Mouse (Mus musculus): ENCODE measurements around the gene Gm42791.

The Gm42791 gene

GRCm38 (mm10) chr5:148994706-148995414 is at the start of gene Gm42791:
Gm42791 (minus strand) TSS chr5:148995147.
- peak; percentile 90 for DNase-seq (ENCODE audit: low spot score)

GRCm38 (mm10) chr5:149044067-149044466 is 49.1 kb upstream of the Gm42791 start:
- no peak for DNase-seq (ENCODE audit: low spot score)

- DNase-seq (ENCODE audit: low spot score) = no peak
Observed at GRCm38 (mm10) chr5:149043240-149043639, 48.3 kb upstream of the Gm42791 start.

- DNase-seq (ENCODE audit: low spot score) = no peak
Observed at GRCm38 (mm10) chr5:149039825-149040224, 44.9 kb upstream of the Gm42791 start.

GRCm38 (mm10) chr5:149037729-149038128 is 42.8 kb upstream of the Gm42791 start:
- no peak for DNase-seq (ENCODE audit: low spot score)

GRCm38 (mm10) chr5:149036920-149037319 is 42.0 kb upstream of the Gm42791 start:
- no peak for DNase-seq (ENCODE audit: low spot score)

- no peak for DNase-seq (ENCODE audit: low spot score)
Observed at GRCm38 (mm10) chr5:149032438-149032837, 37.5 kb upstream of the Gm42791 start.

- DNase-seq (ENCODE audit: low spot score) = peak; percentile 87
Observed at GRCm38 (mm10) chr5:149031199-149031750, 36.3 kb upstream of the Gm42791 start.

- DNase-seq (ENCODE audit: low spot score) = no peak
Observed at GRCm38 (mm10) chr5:149030103-149030502, 35.2 kb upstream of the Gm42791 start.

GRCm38 (mm10) chr5:149028394-149028793 is 33.4 kb upstream of the Gm42791 start:
- no peak for DNase-seq (ENCODE audit: low spot score)

GRCm38 (mm10) chr5:149027389-149027788 is 32.4 kb upstream of the Gm42791 start:
- DNase-seq (ENCODE audit: low spot score) = no peak

- DNase-seq (ENCODE audit: low spot score) = no peak
Observed at GRCm38 (mm10) chr5:149021120-149021519, 26.2 kb upstream of the Gm42791 start.

GRCm38 (mm10) chr5:149020681-149021062 is 25.7 kb upstream of the Gm42791 start:
- DNase-seq (ENCODE audit: low spot score) = no peak

GRCm38 (mm10) chr5:149020059-149020680 is 25.2 kb upstream of the Gm42791 start:
- no peak for DNase-seq (ENCODE audit: low spot score)

GRCm38 (mm10) chr5:149017666-149018415 is 22.9 kb upstream of the Gm42791 start:
- no peak for DNase-seq (ENCODE audit: low spot score)

GRCm38 (mm10) chr5:149017181-149017580 is 22.2 kb upstream of the Gm42791 start:
- DNase-seq (ENCODE audit: low spot score) = no peak

GRCm38 (mm10) chr5:149016261-149016660 is 21.3 kb upstream of the Gm42791 start:
- DNase-seq (ENCODE audit: low spot score) = no peak

- DNase-seq (ENCODE audit: low spot score) = no peak
Observed at GRCm38 (mm10) chr5:149015335-149016201, 20.6 kb upstream of the Gm42791 start.

GRCm38 (mm10) chr5:149014600-149015268 is 19.8 kb upstream of the Gm42791 start:
- DNase-seq (ENCODE audit: low spot score) = peak; percentile 50

GRCm38 (mm10) chr5:149013817-149014508 is 19.0 kb upstream of the Gm42791 start:
- DNase-seq (ENCODE audit: low spot score) = no peak

Measured in MN1 (cell line).